Mouse (Mus musculus) adrenal gland, adult 10 weeks (tissue): ENCODE data around the gene Oxa1l. TPM values are rescaled to one million over a fixed set of nuclear protein-coding genes. Genes with fewer than 3 reads are reported as not detected.

Experiments
- polyA plus RNA-seq: library from polyadenylated mRNA; stranded (reverse); fragments of 350-450 nt; fragmentation: Illumina TruSeq; extraction: RNeasy Lipid Tissue Mini Kit (QIAGEN cat#74804); gene quantifications from one replicate; pipeline ENCODE4 v1.2.3, GENCODE M21; 2014; ENCODE audit warnings: low read depth, low replicate concordance

The Oxa1l gene
- polyA plus RNA-seq: 15.0 TPM

GRCm38 (mm10) chr14:54360577-54361340 lies at the start of gene Oxa1l:
Oxa1l (plus strand) TSS chr14:54360834.

GRCm38 (mm10) chr14:54417623-54418081 lies 57.0 kb downstream of the Oxa1l start, which contains the start of gene Slc7a7:
Slc7a7 (minus strand) TSS chr14:54417780.

Other genes starting within 250 kb of the Oxa1l start
- 19.8 TPM for gene Dad1, start 106.7 kb upstream of the Oxa1l start, polyA plus RNA-seq
- gene Abhd4, start 106.6 kb upstream of the Oxa1l start, polyA plus RNA-seq: 151 TPM
- gene Olfr49, start 75.9 kb upstream of the Oxa1l start, polyA plus RNA-seq: not detected
- gene Slc7a7, start 56.9 kb downstream of the Oxa1l start, polyA plus RNA-seq: 0.41 TPM
- 49.0 TPM for gene Mrpl52, start 66.1 kb downstream of the Oxa1l start, polyA plus RNA-seq
- 31.8 TPM for gene Mmp14, start 70.8 kb downstream of the Oxa1l start, polyA plus RNA-seq
- gene Lrp10, start 103.3 kb downstream of the Oxa1l start, polyA plus RNA-seq: 8.6 TPM
- gene Rem2, start 115.3 kb downstream of the Oxa1l start, polyA plus RNA-seq: not detected
- 58.8 TPM for gene Prmt5, start 156.7 kb downstream of the Oxa1l start, polyA plus RNA-seq
- gene Haus4, start 193.8 kb downstream of the Oxa1l start, polyA plus RNA-seq: 11.6 TPM
- 15.4 TPM for gene Ajuba, start 216.7 kb downstream of the Oxa1l start, polyA plus RNA-seq
- 1.7 TPM for gene 4931414P19Rik, start 245.2 kb downstream of the Oxa1l start, polyA plus RNA-seq